Mouse (Mus musculus) liver, adult 2 months (tissue): ENCODE measurements around the gene Syngr3.

ENCODE experiments used
- CTCF ChIP-seq: fragments of 200-500 bp; IDR thresholded peaks from 2 replicates; pipeline ENCODE4 v1.5.1; 2011; ENCODE audit warnings: low read depth, low read length, control low read depth
- POLR2A ChIP-seq: fragments of 200-500 bp; IDR thresholded peaks from 2 replicates; pipeline ENCODE4 v1.6.1; 2011; ENCODE audit warnings: low read length, control low read depth; ENCODE audit not compliant: insufficient read depth; ENCODE audit errors: extremely low read depth

GRCm38 (mm10) chr17:24649581-24650069 lies 40.1 kb downstream of the Syngr3 start:
- TF ChIP-seq POLR2A = no peak
- TF ChIP-seq CTCF = no peak
